Mouse (Mus musculus): ENCODE measurements around the gene Gm44965.

Gene Gm44965

GRCm38 (mm10) chr6:48593158-48594042 lies at the start of gene Gm44965, which contains the start of gene Repin1:
Gm44965 (plus strand) TSS chr6:48593941.
Repin1 (plus strand) TSS chr6:48593883.
- peak; percentile 31 to 63 for DNase-seq (ENCODE audit: low read depth in 1 of 2, low spot score in 2 of 2)

- no peak for DNase-seq (ENCODE audit: low read depth in 1 of 2, low spot score in 2 of 2)
These were observed 48.5 kb upstream of the Gm44965 start for GRCm38 (mm10) chr6:48545251-48545650.

DNA sequence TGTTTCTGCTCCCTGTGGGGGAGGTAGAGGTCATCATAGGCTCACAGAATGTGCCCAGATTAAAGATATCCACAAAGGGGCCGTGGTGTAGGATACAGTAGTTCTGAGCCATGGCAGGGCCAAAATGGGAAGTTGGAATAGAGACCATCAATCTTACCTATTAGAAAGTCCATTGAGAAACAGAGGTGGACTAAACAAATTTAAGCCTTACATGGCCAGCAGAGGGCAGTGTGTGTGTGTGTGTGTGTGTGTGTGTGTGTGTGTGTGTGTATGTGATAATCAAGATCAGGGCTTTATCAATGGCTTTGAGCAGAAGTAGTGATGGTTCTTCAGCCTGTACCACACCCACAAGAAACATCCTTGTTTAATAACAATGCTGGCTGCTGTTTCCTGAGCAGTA lies 47.5 kb upstream of the Gm44965 start:
- DNase-seq (ENCODE audit: low read depth in 1 of 2, low spot score in 2 of 2) = no peak

GRCm38 (mm10) chr6:48546858-48547257 lies 46.9 kb upstream of the Gm44965 start:
- DNase-seq (ENCODE audit: low read depth in 1 of 2, low spot score in 2 of 2) = no peak

- no peak for DNase-seq (ENCODE audit: low read depth in 1 of 2, low spot score in 2 of 2)
These were observed 45.4 kb upstream of the Gm44965 start for GRCm38 (mm10) chr6:48548314-48548713.

GRCm38 (mm10) chr6:48552918-48553317 lies 40.8 kb upstream of the Gm44965 start:
- no peak for DNase-seq (ENCODE audit: low read depth in 1 of 2, low spot score in 2 of 2)

DNA sequence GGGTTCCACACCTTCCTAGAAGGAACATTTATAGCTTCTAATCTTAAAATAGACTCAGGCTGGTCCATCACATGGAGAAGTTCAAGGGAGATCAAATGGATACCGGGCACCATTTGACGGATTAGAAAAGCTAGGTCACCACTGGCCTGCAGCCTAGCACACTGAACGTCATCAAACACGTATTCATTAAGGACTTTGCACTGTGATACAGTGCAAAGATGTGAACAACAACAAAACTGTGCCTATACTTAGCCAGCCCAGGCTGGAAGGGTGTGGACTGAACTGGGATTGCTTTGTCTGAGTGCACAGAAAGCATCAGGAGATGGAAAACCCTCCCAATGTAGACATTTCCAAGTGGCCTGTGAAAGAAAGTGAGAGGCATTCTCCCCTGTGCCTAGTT lies 39.9 kb upstream of the Gm44965 start:
- DNase-seq (ENCODE audit: low read depth in 1 of 2, low spot score in 2 of 2) = no peak

- peak; percentile 89 to 94 for DNase-seq (ENCODE audit: low read depth in 1 of 2, low spot score in 2 of 2)
These were observed 39.2 kb upstream of the Gm44965 start, which contains the start of gene Lrrc61 for GRCm38 (mm10) chr6:48554280-48555103. Lrrc61 (plus strand) TSS chr6:48554796.

DNA sequence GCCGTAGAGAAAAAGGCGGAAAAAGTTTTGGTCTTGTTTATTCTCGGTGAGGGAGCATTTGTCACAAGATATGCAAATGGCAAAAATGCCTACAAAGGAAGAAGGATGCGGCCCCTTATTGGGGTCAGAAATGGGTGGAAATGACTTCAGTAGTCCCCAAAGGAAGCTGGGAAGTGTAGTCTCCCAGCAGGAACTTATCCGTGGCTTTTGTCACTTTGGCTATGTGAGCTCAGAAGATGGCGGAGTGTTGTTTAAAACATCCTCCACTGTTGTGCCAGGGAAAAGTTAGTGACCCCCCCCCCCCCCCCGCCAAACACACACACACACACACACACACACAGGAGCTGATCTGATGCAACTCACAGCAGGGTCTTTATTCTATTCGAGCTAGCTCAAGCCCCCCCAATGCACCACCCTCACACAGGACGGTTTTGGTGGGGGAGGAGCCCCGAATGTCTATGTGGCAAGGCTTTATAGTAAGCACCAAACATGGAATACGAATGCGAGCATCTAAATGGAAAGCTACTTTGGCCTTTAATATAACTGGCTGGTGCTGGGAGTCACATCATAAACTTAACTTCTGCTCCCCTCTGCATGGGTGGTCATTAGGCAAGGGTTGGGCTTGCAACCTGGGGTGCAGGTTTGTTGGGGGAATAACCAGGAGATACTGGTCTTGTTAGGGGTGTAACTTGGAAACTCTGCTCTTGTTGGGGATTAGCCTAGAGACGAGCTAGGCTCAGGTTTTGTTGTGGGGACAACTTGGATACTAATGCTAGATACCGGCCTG lies 38.4 kb upstream of the Gm44965 start:
- DNase-seq (ENCODE audit: low read depth in 1 of 2, low spot score in 2 of 2) = peak in 1 of 2 experiments; percentile 28

DNA sequence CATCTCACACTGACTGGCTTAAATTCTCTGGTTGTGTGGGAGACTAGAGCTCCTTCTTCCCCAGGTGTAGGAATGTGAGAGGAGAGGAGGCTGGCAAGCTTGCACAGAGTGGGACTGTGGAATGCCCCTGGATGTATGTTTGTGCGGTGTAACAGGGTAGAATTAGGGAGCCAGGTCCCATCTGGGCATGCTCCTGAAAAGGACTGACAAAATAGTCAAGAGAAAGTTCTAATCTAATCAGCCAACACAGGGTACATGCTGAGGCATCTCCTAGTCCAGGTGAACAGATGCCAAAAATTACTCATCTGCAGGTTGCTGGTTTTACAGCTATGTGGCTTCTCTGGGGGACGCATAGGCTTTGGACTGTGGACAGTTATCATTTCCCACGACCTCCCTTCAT lies 37.8 kb upstream of the Gm44965 start:
- no peak for DNase-seq (ENCODE audit: low read depth in 1 of 2, low spot score in 2 of 2)

DNA sequence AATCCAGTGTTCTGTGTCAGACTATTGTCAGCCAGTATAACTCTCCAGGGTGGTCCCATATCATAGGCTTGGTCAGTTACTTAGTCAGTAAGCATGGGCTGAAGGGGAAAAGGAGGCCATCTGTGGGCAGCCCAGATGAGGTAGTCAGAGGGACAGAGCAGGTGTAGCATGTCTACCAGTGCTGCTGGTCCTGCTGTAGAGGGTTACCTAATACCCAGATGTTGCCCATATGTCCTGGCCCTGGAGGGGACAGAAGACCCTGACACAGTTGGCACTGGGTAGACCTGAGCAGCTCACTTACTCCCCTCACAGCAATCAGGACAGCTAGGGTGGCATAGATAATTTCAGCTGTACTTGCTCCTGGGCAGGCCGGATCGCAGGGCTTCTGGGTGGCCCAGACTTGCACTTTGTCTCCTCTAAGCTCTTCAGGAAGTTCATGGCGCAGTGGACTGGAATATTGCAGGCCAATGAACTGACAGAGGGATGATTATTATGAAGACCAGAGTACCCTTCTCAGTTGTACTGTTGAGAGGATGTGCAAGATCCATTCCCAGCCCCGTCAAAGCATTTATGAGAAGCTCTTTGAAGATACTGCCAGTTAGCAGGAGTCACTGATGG lies 27.9 kb upstream of the Gm44965 start:
- DNase-seq (ENCODE audit: low read depth in 1 of 2, low spot score in 2 of 2) = no peak

GRCm38 (mm10) chr6:48566312-48566711 lies 27.4 kb upstream of the Gm44965 start:
- no peak for DNase-seq (ENCODE audit: low read depth in 1 of 2, low spot score in 2 of 2)

- no peak for DNase-seq (ENCODE audit: low read depth in 1 of 2, low spot score in 2 of 2)
These were observed 25.4 kb upstream of the Gm44965 start for GRCm38 (mm10) chr6:48568036-48568984.

GRCm38 (mm10) chr6:48569065-48569807 lies 24.5 kb upstream of the Gm44965 start:
- no peak for DNase-seq (ENCODE audit: low read depth in 1 of 2, low spot score in 2 of 2)

DNA sequence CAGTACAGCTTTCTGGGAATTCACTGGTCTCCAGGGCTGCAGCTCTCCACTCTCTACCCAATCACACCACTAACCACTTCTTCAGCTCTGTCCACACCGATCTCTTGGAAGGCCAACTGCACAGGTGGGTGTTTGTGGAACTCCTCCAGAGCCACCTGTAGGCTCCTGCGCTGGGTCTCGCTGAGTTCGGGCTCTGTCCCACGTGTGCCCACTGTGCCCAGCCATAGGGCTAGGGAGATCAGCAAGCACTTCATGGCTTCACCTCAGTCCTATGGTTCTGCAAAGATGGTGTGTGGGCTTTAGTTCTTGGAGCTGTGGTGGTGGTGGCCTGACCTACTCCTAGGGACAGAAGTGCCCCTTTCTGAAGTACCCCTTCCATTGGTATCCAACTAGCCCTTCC lies 21.7 kb upstream of the Gm44965 start:
- no peak for DNase-seq (ENCODE audit: low read depth in 1 of 2, low spot score in 2 of 2)

GRCm38 (mm10) chr6:48572572-48573061 lies 21.1 kb upstream of the Gm44965 start, which contains the start of gene Rarres2:
Rarres2 (minus strand) TSS chr6:48572789.
- no peak for DNase-seq (ENCODE audit: low read depth in 1 of 2, low spot score in 2 of 2)

- DNase-seq (ENCODE audit: low read depth in 1 of 2, low spot score in 2 of 2) = no peak
These were observed 20.5 kb upstream of the Gm44965 start for GRCm38 (mm10) chr6:48573280-48573679.

DNA sequence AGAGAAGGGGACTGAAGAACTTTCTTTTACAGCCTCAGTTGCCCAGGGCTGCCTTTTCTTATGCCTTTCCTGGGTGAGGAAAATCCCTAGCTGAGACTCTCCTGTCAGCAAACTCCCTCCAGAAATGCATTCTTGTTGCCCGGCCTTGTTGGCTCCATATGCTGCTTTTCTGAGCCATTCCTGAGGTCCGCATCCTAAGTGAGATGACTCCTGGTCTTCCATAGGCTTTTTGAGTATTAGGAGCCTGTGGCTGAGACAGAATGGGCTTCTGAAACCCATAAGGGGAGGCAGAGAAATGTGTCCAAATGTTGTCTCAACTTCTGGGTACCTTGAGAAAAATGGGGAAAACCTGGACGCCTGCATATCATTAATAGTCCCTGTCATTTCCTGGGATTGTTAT lies 19.8 kb upstream of the Gm44965 start:
- DNase-seq (ENCODE audit: low read depth in 1 of 2, low spot score in 2 of 2) = no peak

- DNase-seq (ENCODE audit: low read depth in 1 of 2, low spot score in 2 of 2) = no peak
These were observed 15.0 kb upstream of the Gm44965 start for GRCm38 (mm10) chr6:48578736-48579135.

Data from monocyte, adult 2 months (primary cell).